Mouse (Mus musculus) heart, embryonic 15.5 days (tissue): ENCODE measurements around the gene Syne1. TPM values are rescaled to one million over a fixed set of nuclear protein-coding genes. Genes with fewer than 3 reads are reported as not detected.

Experiments used
- ATAC-seq: fragments of 200-750 bp; cut with Nextera tagmentation; replicated peaks from 2 replicates; pipeline ENCODE4 v1.8.0; 2017; ENCODE audit warnings: low read depth, moderate TSS enrichment; ENCODE audit not compliant: insufficient number of reproducible peaks, insufficient read depth, low FRiP score
- H3K27ac ChIP-seq: fragments of 300-500 bp; sonication (generic); 2 replicates; pipeline ENCODE4 v1.5.1; 2015; ENCODE audit warnings: mild to moderate bottlenecking, inconsistent platforms
- H3K27me3 ChIP-seq: fragments of 300-500 bp; sonication (generic); 2 replicates; pipeline ENCODE4 v1.6.1; 2015; ENCODE audit warnings: inconsistent platforms
- H3K36me3 ChIP-seq: fragments of 300-500 bp; sonication (generic); 2 replicates; pipeline ENCODE4 v1.6.1; 2015; ENCODE audit warnings: mild to moderate bottlenecking, inconsistent platforms
- H3K4me1 ChIP-seq: fragments of 300-500 bp; sonication (generic); replicated peaks from 2 replicates; pipeline ENCODE4 v1.6.1; 2015; ENCODE audit warnings: inconsistent platforms
- H3K4me2 ChIP-seq: fragments of 300-500 bp; sonication (generic); 2 replicates; pipeline ENCODE4 v1.6.1; 2015; ENCODE audit warnings: inconsistent platforms, mild to moderate bottlenecking, moderate library complexity
- H3K4me3 ChIP-seq: fragments of 300-500 bp; sonication (generic); 2 replicates; pipeline ENCODE4 v1.5.1; 2015; ENCODE audit warnings: mild to moderate bottlenecking, inconsistent platforms
- H3K9ac ChIP-seq: fragments of 300-500 bp; sonication (generic); 2 replicates; pipeline ENCODE4 v1.6.1; 2015; ENCODE audit warnings: mild to moderate bottlenecking, inconsistent platforms
- H3K9me3 ChIP-seq: fragments of 300-500 bp; sonication (generic); replicated peaks from 2 replicates; pipeline ENCODE4 v1.6.1; 2016; ENCODE audit warnings: inconsistent platforms
- WGBS: fragments of 180-500 bp; shearing (Covaris S2); methylation state at CpG from one replicate; pipeline ENCODE4 v1.1.7; 2015; ENCODE audit warnings: mixed read lengths; 5-methylcytosine and 5-hydroxymethylcytosine counted together
- polyA plus RNA-seq: library from polyadenylated mRNA; unstranded; fragments of >200 nt; fragmentation: Nextera tagmentation; extraction: Ambion mirVana; gene quantifications from 2 replicates; pipeline ENCODE4 v1.2.1, GENCODE M21; 2015

The Syne1 gene
- polyA plus RNA-seq, 1 experiment from 2014 or later = 23.2 TPM

DNA sequence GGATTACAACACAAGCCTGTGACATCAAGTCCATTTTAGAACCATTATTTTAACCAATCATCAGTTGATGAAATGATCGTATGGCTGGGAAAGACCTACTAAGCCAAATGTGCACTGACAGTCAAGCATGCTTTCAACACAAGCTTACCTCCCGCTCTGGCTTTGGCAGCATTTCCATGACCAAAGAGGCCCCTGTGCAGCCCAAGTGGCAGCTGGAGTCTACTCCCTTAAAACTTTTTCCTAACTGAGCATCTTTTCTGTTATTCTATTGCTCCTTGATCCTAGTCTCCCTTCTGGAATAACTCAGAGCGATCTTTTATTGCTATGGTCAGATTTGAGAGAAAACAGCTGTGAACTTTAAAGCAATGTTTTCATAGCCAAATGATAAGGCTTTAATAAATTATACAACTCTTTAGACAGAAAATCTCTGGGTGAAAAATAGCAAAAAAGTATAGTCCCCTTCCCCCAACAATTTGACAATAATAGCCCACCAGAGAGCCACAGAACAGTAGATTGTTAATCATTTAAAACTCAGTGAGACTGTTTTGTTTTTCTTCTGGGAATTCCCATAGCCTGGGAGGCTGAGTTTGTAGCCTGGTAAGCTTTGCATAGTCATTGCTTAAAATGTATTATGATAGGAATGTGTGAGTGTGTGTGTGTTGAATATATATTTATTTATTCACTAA lies 411.9 kb downstream of the Syne1 start:
- Histone ChIP-seq H3K4me3 (no peak overlapping the region), H3K36me3 (peaks cover 23% of the 10 kb centered on the region), H3K9me3 (no peaks in the 10 kb centered on the region), H3K4me1 (no peaks in the 10 kb centered on the region), H3K27ac (no peak overlapping the region), H3K9ac (no peak overlapping the region), H3K4me2 (no peak overlapping the region), H3K27me3 (no peaks in the 10 kb centered on the region)
- WGBS = 57% methylated on average over 3 of the region's 3 CpGs
- no peak for ATAC-seq

- H3K9me3 ChIP-seq = no peaks in the 10 kb centered on the region
- WGBS = 63% methylated on average over 3 of the region's 3 CpGs
- H3K9ac ChIP-seq = no peak overlapping the region
- H3K36me3 ChIP-seq = peaks cover 12% of the 10 kb centered on the region
- no peaks in the 10 kb centered on the region for H3K4me1 ChIP-seq
- H3K27ac ChIP-seq = no peak overlapping the region
- no peak overlapping the region for H3K4me2 ChIP-seq
- no peaks in the 10 kb centered on the region for H3K27me3 ChIP-seq
- H3K4me3 ChIP-seq = no peak overlapping the region
- no peak for ATAC-seq
Observed at GRCm38 (mm10) chr10:5132050-5132449, 419.2 kb downstream of the Syne1 start.

DNA sequence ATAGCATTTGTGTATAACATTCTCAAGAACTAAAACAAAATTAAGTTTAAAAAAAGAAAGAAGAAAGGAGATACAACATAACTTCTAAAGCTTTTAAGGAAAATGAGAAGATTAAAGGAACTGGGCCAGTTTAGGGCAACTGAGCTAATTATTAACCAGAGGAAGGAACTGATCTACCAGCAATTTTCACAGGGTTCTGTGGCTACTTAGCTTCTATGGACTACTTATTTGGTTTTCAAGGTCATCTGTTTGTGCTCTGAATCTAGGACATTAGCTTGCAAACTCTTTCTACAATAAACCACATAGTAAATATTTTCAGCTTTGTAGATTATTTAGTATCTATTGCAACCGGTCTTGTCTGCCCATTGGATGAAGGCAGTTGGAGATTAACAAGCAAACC lies 420.8 kb downstream of the Syne1 start:
- Histone ChIP-seq H3K36me3 (peaks cover 26% of the 10 kb centered on the region), H3K4me1 (no peaks in the 10 kb centered on the region), H3K9me3 (no peaks in the 10 kb centered on the region), H3K4me2 (no peak overlapping the region), H3K9ac (no peak overlapping the region), H3K27me3 (no peaks in the 10 kb centered on the region), H3K27ac (no peak overlapping the region), H3K4me3 (no peak overlapping the region)
- ATAC-seq = no peak
- 86% methylated on average over 1 of the region's 1 CpGs for WGBS

- Histone ChIP-seq H3K36me3 (peaks cover 65% of the 10 kb centered on the region), H3K9me3 (no peaks in the 10 kb centered on the region), H3K4me2 (no peak overlapping the region), H3K9ac (no peak overlapping the region), H3K27ac (no peak overlapping the region), H3K4me3 (no peak overlapping the region), H3K27me3 (no peaks in the 10 kb centered on the region), H3K4me1 (no peaks in the 10 kb centered on the region)
- ATAC-seq = no peak
- 89% methylated on average over 7 of the region's 7 CpGs for WGBS
Observed at GRCm38 (mm10) chr10:5124757-5125156, 426.5 kb downstream of the Syne1 start.

DNA sequence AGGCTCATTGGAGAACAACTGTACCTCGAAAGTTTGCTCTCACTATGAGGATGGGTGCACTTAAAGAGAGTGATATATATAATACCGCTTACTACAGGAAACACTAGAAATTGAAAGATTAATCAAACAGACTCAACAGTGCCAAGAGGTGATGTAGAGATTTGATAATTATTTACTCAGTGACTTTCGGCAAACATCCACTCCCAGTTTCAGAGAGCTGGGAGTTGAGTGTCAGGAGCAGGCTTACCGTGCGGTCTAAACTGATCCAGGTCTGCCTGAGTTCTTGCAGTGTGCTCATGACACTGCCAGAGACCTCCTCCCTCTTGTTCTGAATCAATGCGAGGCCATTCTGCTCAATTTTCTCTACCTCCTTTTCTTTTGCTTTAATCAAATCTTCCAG lies 434.6 kb downstream of the Syne1 start:
- WGBS = 83% methylated on average over 6 of the region's 6 CpGs
- Histone ChIP-seq H3K4me2 (no peak overlapping the region), H3K36me3 (peaks cover 47% of the 10 kb centered on the region)

GRCm38 (mm10) chr10:5116155-5116554 lies 435.1 kb downstream of the Syne1 start:
- no peak for ATAC-seq
- H3K36me3 ChIP-seq = peaks cover 47% of the 10 kb centered on the region
- 87% methylated on average over 5 of the region's 5 CpGs for WGBS
- H3K4me3 ChIP-seq = no peak overlapping the region
- H3K4me2 ChIP-seq = no peak overlapping the region
- no peaks in the 10 kb centered on the region for H3K4me1 ChIP-seq
- no peaks in the 10 kb centered on the region for H3K9me3 ChIP-seq
- no peak overlapping the region for H3K9ac ChIP-seq
- no peak overlapping the region for H3K27ac ChIP-seq
- H3K27me3 ChIP-seq = no peaks in the 10 kb centered on the region

More for the DNA sequence above, 434.6 kb downstream of the Syne1 start:
- no peak for ATAC-seq
- H3K4me3 ChIP-seq = no peak overlapping the region
- no peak overlapping the region for H3K9ac ChIP-seq
- H3K9me3 ChIP-seq = no peaks in the 10 kb centered on the region
- H3K4me1 ChIP-seq = no peaks in the 10 kb centered on the region
- no peak overlapping the region for H3K27ac ChIP-seq
- no peaks in the 10 kb centered on the region for H3K27me3 ChIP-seq

GRCm38 (mm10) chr10:5110773-5111172 lies 440.5 kb downstream of the Syne1 start:
- Histone ChIP-seq H3K9me3 (no peaks in the 10 kb centered on the region), H3K27me3 (no peaks in the 10 kb centered on the region), H3K27ac (no peak overlapping the region), H3K4me1 (no peaks in the 10 kb centered on the region), H3K4me2 (no peak overlapping the region), H3K9ac (no peak overlapping the region), H3K36me3 (peaks cover 54% of the 10 kb centered on the region), H3K4me3 (no peak overlapping the region)
- ATAC-seq = no peak
- 77% methylated on average over 5 of the region's 5 CpGs for WGBS

GRCm38 (mm10) chr10:5097754-5098137 lies 453.5 kb downstream of the Syne1 start:
- H3K9ac ChIP-seq = no peak overlapping the region
- no peak overlapping the region for H3K27ac ChIP-seq
- H3K36me3 ChIP-seq = peaks cover 25% of the 10 kb centered on the region
- ATAC-seq = no peak
- no peaks in the 10 kb centered on the region for H3K9me3 ChIP-seq
- 66% methylated on average over 2 of the region's 2 CpGs for WGBS
- H3K4me1 ChIP-seq = no peaks in the 10 kb centered on the region
- no peaks in the 10 kb centered on the region for H3K27me3 ChIP-seq
- no peak overlapping the region for H3K4me2 ChIP-seq
- no peak overlapping the region for H3K4me3 ChIP-seq

GRCm38 (mm10) chr10:5096996-5097753 lies 454.1 kb downstream of the Syne1 start:
- ATAC-seq = no peak
- H3K27ac ChIP-seq = no peak overlapping the region
- whole genome bisulfite sequencing = 74% methylated on average over 10 of the region's 10 CpGs

GRCm38 (mm10) chr10:5089133-5089532 lies 462.1 kb downstream of the Syne1 start:
- H3K9me3 ChIP-seq = no peaks in the 10 kb centered on the region
- no peaks in the 10 kb centered on the region for H3K4me1 ChIP-seq
- no peaks in the 10 kb centered on the region; the same call in 1 of the 2 replicates for H3K36me3 ChIP-seq
- no peak overlapping the region for H3K4me2 ChIP-seq
- ATAC-seq = no peak
- H3K27ac ChIP-seq = no peak overlapping the region
- WGBS = 79% methylated on average over 4 of the region's 4 CpGs
- H3K27me3 ChIP-seq = no peaks in the 10 kb centered on the region
- no peak overlapping the region for H3K9ac ChIP-seq
- no peak overlapping the region for H3K4me3 ChIP-seq

More at GRCm38 (mm10) chr10:5096996-5097753, 454.1 kb downstream of the Syne1 start:
- peaks cover 25% of the 10 kb centered on the region for H3K36me3 ChIP-seq
- no peak overlapping the region for H3K4me3 ChIP-seq
- H3K4me2 ChIP-seq = no peak overlapping the region
- H3K9me3 ChIP-seq = no peaks in the 10 kb centered on the region
- H3K4me1 ChIP-seq = no peaks in the 10 kb centered on the region
- H3K27me3 ChIP-seq = no peaks in the 10 kb centered on the region
- H3K9ac ChIP-seq = no peak overlapping the region

GRCm38 (mm10) chr10:5087336-5087735 lies 463.9 kb downstream of the Syne1 start:
- Histone ChIP-seq H3K4me3 (no peak overlapping the region), H3K4me2 (no peak overlapping the region), H3K4me1 (no peaks in the 10 kb centered on the region), H3K36me3 (peaks cover 6% of the 10 kb centered on the region), H3K9ac (no peak overlapping the region), H3K9me3 (no peaks in the 10 kb centered on the region), H3K27ac (no peak overlapping the region), H3K27me3 (no peaks in the 10 kb centered on the region)
- 84% methylated on average over 7 of the region's 7 CpGs for WGBS
- ATAC-seq = no peak

DNA sequence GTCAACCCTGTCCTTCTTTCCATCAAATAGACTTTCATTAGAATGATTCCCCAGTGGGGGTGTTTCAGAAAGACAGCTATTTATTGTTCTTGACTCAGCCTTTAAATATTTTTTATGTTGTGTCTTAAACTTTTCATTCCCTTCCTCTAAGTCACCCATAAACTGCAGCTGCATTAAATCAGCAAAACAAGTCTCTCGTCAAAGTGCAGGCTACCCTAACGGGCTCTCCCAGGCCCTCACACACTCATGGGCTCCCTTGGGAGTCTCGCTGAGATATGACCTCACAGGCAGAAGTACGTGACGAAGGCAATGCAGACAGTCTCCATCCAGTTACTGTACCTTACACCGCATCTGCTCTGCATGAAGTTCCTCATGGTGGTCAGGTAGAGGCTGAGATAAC lies 465.0 kb downstream of the Syne1 start:
- H3K4me2 ChIP-seq = no peak overlapping the region
- H3K36me3 ChIP-seq = peaks cover 6% of the 10 kb centered on the region
- no peak overlapping the region for H3K27ac ChIP-seq
- no peak for ATAC-seq
- H3K9ac ChIP-seq = no peak overlapping the region
- 82% methylated on average over 6 of the region's 6 CpGs for WGBS
- H3K4me1 ChIP-seq = no peaks in the 10 kb centered on the region
- H3K27me3 ChIP-seq = no peaks in the 10 kb centered on the region
- H3K4me3 ChIP-seq = no peak overlapping the region
- no peaks in the 10 kb centered on the region for H3K9me3 ChIP-seq
